Mouse (Mus musculus) regulatory T cell (primary cell): ENCODE data around the gene Rpl11.

Experiments used
- in situ Hi-C: fragments of 300-600 bp; cut with MboI, MseI; formaldehyde crosslinking; loops from one replicate; pipeline ENCODE4 v1.15.1; 2025; ENCODE audit warnings: high pct_unique_total_duplicates

Gene Rpl11

GRCm38 (mm10) chr4:136053247-136053596 lies at the start of gene Rpl11:
Gene Rpl11, minus strand, starts transcription at chr4:136053428.
- in situ Hi-C loops, result loop anchor here (5.0 kb wide), 1 partner anchor 71 kb away; no protein-coding TSS in a partner anchor

GRCm38 (mm10) chr4:136101753-136102152 lies 48.5 kb upstream of the Rpl11 start:
- in situ Hi-C loops, result loop anchor here (25.0 kb wide), 2 partner anchors 936 to 1989 kb away; partner anchors contain the start of genes Ubxn11 and Zbtb40

GRCm38 (mm10) chr4:136100396-136101070 lies 47.3 kb upstream of the Rpl11 start:
- in situ Hi-C loops, result loop anchor here (25.0 kb wide), 2 partner anchors 937 to 1988 kb away; partner anchors contain the start of genes Ubxn11 and Zbtb40

GRCm38 (mm10) chr4:136098446-136098845 lies 45.2 kb upstream of the Rpl11 start:
- in situ Hi-C loops, result no loop called here

GRCm38 (mm10) chr4:136096446-136097113 lies 43.4 kb upstream of the Rpl11 start:
- in situ Hi-C loops, result no loop called here

GRCm38 (mm10) chr4:136095490-136096105 lies 42.4 kb upstream of the Rpl11 start:
- in situ Hi-C loops, result no loop called here

- in situ Hi-C loops, result no loop called here
These were observed 41.4 kb upstream of the Rpl11 start for GRCm38 (mm10) chr4:136094519-136095219.

- in situ Hi-C loops, result no loop called here
These were observed 39.3 kb upstream of the Rpl11 start for GRCm38 (mm10) chr4:136092498-136092897.

- in situ Hi-C loops, result no loop called here
These were observed 38.1 kb upstream of the Rpl11 start for GRCm38 (mm10) chr4:136091346-136091745.

- in situ Hi-C loops, result no loop called here
These were observed 36.7 kb upstream of the Rpl11 start for GRCm38 (mm10) chr4:136089748-136090583.

- in situ Hi-C loops, result no loop called here
These were observed 35.9 kb upstream of the Rpl11 start for GRCm38 (mm10) chr4:136088971-136089747.

- in situ Hi-C loops, result no loop called here
These were observed 35.1 kb upstream of the Rpl11 start for GRCm38 (mm10) chr4:136088364-136088763.

- in situ Hi-C loops, result no loop called here
These were observed 34.0 kb upstream of the Rpl11 start for GRCm38 (mm10) chr4:136087261-136087660.

- in situ Hi-C loops, result no loop called here
These were observed 31.6 kb upstream of the Rpl11 start for GRCm38 (mm10) chr4:136084840-136085239.

GRCm38 (mm10) chr4:136083269-136084105 lies 30.3 kb upstream of the Rpl11 start:
- in situ Hi-C loops, result no loop called here

- in situ Hi-C loops, result no loop called here
These were observed 28.5 kb upstream of the Rpl11 start for GRCm38 (mm10) chr4:136081729-136082128.

- in situ Hi-C loops, result no loop called here
These were observed 25.4 kb upstream of the Rpl11 start for GRCm38 (mm10) chr4:136078649-136079048.

GRCm38 (mm10) chr4:136076776-136077538 lies 23.7 kb upstream of the Rpl11 start:
- in situ Hi-C loops, result no loop called here
